Mouse (Mus musculus) thymus, postnatal 4 days (tissue): ENCODE measurements around the gene Ptprk.

Source experiments
- DNase-seq: peaks from one replicate; pipeline ENCODE4 v3.0.0; 2021

Gene Ptprk

GRCm38 (mm10) chr10:28303856-28304255 lies 229.2 kb downstream of the Ptprk start:
- DNase-seq: no peak

DNA sequence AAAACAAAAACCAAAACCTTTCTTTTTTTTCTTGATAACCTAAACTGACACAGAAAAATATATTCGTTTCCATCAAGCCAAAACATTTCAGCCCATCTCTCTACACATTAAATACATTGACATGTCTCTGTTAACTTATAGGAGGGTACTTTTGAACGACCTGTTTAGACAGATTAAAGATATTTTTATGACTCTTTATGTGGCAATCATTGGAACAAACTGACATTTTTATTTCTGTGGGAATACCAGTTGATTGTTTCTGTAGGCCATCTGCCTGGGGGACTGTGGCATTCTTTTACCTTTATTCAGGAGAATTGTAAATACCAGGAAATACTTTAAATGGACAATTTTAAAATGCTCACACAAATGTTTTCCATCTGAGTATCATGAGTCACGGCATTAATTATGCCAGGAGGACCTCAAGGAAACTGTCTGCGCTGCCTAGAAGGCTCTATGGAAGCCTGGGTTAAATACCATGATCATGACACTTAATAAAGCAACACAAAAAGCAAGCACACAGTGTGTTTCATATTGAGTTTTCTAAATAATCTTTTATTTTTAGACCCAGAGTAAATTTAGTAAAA lies 229.8 kb downstream of the Ptprk start:
- no peak for DNase-seq

DNA sequence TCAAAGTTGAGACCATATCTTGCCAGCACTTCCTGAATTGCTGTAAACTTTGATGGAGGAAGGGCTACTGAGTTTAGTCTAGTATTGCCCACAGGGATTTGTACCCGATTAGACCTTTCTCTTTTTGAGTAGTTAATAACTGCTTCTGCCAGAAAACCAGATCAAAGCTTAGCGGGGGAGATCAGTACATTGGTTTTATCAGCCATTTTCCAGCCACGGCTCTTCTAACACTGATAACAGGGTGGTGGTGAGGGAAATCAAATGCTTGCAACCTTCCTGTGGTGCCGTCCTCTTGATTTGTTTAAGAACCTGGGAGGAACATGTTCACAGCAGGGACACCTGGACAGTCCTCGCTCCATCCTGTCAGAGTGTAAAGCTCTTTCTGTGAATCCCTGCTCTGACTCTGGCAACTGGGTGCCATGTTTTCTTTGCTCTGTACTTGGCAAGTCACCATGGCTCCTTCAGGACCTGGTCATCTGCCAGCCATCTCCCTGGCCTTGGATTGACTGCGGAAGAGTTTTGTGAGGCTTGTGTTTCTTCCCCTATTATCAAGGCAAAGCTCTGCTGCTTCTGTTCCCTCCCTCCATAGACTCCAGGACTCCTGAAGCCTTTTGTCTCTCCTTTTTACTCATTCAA lies 231.9 kb downstream of the Ptprk start:
- DNase-seq: no peak

GRCm38 (mm10) chr10:28311369-28311768 lies 236.7 kb downstream of the Ptprk start:
- no peak for DNase-seq

DNA sequence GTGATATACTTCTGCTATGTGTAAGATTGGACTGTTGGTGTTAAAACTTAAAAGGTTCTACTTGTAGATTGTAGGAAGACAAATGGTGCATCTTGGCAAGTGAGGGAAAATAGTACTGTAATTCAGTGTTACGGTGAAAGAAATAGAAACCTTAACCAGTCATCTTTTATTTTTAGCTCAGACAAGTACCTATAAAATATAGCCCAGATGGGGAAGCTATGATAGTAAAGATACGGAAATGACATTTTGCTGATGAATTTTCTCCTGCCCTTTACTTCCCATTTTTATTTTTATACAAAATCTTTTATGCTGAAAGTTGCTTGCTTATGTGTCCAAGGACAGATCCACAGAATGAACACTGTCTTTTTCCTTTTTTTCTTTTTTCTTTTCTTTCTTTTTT lies 248.4 kb downstream of the Ptprk start:
- DNase-seq: no peak

DNA sequence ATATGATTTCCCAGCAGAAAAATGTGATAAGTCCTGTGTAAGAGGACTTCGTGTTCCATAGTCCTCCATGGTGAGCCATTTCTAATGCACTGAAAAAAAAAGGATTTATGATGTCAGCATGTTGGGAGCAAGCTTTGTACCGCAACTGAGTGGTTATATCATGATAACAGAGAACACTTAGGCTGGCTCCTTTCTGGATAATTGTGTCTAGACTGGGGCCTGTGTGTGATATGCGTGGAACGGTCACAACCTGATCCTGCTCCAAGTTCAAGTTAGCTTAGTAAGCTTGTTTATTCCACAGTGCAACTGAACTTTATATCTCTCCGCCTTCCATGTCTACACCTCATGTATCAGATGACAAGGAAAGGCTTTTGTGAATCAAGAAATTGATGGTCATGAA lies 260.6 kb downstream of the Ptprk start:
- DNase-seq: no peak

DNA sequence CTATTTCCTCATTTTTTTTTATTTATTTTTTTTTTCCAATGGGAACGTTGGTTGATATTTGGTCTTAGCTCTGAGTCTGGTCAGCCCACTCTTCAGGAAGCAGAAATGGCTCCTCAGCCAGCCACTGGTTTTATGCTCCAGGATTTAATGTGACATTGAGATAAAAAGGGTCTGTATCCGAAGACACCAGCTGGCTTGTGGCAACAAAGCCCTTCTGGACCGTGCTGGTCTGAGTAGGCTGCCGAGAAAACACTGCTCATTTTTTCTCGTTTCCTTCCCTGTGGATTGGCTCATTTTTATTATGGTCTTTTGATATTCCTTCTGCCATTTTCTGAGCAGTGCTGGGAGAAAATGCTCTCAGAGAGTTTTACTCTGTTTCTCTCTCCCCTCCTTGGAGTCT lies 263.9 kb downstream of the Ptprk start:
- DNase-seq: no peak

DNA sequence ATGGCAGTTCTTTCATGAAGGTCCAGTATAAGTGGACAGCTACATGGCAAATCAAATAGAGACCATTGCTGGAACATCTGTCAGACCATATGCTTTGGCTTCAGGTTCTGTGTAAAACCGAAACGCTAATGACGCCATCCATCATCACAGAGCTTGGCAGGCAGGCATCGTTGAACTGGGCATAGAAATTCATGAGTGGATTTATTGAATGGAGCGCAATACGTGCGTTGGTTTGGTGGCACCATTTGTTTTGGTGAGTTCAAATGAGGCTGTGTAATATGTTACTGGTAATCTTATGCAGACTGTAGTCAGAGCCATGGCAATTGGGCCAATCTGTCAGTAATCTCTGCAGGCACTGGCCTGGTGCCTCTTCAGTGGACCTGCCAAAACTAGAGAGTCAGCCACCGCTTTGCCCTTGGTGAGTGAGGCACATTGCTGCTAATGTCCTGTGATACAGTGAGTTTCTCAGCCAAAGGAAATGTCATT lies 270.6 kb downstream of the Ptprk start:
- no peak for DNase-seq

- no peak for DNase-seq
Observed at GRCm38 (mm10) chr10:28365291-28365690, 290.7 kb downstream of the Ptprk start.

DNA sequence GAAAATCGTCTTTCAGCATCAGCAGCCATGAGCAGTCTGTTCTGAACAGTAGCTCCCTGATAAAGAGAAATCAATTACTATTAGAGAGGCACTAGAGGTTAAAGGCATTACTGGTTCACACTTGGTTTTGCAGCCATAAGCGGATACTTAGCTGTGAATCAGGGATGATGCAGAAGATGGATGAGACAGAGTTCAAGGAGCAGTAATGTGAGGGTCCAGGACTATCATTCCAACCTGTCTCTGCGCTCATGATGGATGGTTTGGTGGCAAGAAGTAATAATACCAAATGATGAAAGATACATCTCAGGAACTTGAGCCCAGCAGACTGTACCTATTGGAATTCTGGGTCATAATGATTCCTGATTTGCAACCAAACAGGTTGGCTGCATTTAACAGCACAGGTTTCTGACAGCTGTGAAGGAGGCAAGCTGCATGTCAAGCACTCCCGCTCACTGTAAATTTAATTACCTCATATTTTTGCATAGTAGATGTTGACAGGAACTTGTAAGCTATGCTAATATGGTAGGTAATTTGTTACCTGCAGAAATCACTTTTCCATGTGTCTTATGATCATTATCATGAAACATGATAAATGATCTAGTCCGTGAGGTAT lies 291.6 kb downstream of the Ptprk start:
- DNase-seq: no peak

GRCm38 (mm10) chr10:28369808-28370207 lies 295.2 kb downstream of the Ptprk start:
- DNase-seq: no peak

- no peak for DNase-seq
Observed at GRCm38 (mm10) chr10:28374874-28375273, 300.3 kb downstream of the Ptprk start.

GRCm38 (mm10) chr10:28379752-28380488 lies 305.3 kb downstream of the Ptprk start:
- DNase-seq: no peak

- DNase-seq: no peak
Observed at GRCm38 (mm10) chr10:28387563-28388222, 313.1 kb downstream of the Ptprk start.

DNA sequence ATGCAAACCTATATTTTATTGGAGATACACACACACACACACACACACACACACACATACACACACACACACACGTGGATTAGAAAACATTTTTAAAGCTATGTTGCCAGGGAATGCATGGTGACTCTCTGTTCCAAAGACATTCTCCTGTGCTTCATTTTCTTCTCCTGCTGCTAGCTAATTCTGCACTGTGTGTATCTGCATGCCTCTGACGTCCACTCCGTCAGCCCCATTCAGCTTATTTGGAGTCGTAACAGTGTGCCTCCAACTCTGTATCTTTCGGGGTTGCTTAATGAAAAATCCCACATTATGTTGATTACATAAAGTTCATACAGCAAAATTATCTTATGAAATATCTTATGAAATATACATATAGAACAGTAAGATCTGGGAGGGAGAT lies 316.5 kb downstream of the Ptprk start:
- DNase-seq: no peak

DNA sequence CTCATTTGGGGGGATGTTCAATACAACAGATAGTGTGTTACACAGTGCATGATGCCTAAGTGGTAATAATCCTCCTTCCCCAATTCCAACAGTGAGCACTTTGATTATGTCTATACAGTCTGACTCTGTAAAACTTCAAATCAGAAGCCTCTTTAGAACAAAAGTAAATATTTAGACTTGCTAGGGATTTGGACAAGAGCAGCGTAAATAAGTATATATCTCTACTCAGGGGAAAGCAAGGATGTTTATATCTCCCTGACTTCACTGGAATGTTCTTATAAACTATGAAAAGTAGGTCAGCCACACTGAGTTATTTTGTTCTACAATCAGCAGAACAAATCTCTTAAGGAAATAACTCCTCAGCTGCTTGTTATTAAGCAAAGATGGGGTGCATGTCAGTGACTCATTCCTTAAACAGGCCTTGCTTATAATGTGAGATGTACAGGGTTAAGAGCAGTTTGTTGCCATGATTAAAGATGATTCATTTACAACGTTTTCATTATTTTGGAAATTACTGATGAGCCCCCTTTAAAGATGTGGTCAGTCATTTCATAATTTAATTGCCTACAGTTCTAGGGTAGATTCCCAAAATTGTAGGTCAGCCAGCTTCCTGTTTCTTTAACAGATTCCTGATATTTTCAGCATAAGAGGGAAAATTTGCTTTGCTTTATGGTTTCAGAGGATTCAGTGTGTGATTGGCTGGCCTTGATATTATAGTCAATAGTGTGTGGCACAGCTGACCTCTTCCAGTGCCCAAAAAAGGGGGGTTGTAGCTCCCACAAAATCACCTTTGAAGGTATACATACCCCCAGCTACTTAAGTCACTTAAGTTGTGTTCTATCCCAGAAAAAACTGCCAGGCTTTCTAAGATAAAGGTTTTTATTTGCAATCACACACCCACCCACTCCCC lies 321.2 kb downstream of the Ptprk start:
- no peak for DNase-seq

GRCm38 (mm10) chr10:28396520-28396915 lies 321.9 kb downstream of the Ptprk start:
- no peak for DNase-seq

DNA sequence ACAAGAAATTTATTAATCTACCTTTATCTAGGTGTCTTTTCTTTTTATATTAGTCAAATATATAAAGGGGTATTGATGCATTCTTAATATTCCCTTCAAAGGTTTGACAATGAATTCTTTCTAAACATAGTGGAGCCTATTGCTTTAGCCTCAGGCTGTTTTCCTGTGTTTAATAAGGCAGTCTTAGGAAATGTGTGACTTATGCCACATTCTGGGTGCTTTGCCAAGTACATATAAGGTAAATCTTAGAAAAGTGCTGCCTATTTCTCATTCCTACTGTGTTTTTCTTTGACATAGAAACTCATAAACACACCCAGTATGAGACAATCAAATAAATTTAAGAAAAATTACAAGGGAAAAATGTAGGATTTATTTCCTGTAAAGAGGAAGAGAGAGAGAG lies 327.2 kb downstream of the Ptprk start:
- no peak for DNase-seq

- no peak for DNase-seq
Observed at GRCm38 (mm10) chr10:28408980-28409379, 334.4 kb downstream of the Ptprk start.

- DNase-seq: no peak
Observed at GRCm38 (mm10) chr10:28414823-28415222, 340.2 kb downstream of the Ptprk start.

GRCm38 (mm10) chr10:28422622-28423021 lies 348.0 kb downstream of the Ptprk start:
- no peak for DNase-seq

DNA sequence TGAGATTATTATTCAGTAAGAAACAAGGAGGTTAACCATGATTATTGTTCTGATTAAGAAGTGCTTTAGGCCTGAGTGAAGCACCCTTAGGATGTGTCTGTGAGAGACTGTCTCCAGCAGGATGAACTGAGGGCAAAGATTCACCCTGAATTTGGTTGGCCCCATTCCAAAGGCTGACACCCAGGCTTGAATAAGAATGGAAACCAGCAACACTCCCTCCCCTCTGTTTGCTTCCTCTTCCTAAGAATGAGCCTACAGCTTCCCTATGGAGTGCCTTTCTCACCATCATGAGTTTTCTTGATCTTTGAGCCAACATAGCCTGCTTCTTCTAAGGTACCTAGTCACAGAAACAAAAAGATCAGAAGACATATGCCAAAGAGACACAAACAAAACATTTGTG lies 350.8 kb downstream of the Ptprk start:
- DNase-seq: no peak
